Mouse (Mus musculus): Measurements from ENCODE around the gene Ltb.

Gene Ltb

GRCm38 (mm10) chr17:35193881-35194843, at the start of gene Ltb:
Ltb (plus strand) TSS chr17:35194439.
- peak; percentile 81 to 84 for DNase-seq

- no peak for DNase-seq
Observed at GRCm38 (mm10) chr17:35146139-35146538, 48.1 kb upstream of the Ltb start.

DNA sequence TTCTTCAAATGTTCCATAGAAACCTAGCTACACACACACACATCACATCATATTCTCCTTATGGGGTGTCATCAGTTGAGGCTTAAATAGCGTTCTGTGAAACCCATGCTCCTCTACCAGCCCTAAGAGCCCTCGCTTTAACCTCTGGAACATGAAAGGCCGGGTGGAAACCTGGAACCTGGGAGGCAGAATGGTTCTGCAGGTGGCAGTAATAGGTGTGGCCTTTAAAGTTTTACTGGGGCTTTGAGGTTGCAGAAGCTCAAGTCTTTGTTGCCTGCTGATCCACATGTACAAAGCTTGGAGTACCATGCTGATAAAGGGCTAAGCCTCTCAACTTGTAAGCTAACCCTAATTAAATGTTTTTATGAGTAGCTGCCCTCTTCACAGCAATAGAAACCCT, 46.9 kb upstream of the Ltb start:
- no peak for DNase-seq

DNA sequence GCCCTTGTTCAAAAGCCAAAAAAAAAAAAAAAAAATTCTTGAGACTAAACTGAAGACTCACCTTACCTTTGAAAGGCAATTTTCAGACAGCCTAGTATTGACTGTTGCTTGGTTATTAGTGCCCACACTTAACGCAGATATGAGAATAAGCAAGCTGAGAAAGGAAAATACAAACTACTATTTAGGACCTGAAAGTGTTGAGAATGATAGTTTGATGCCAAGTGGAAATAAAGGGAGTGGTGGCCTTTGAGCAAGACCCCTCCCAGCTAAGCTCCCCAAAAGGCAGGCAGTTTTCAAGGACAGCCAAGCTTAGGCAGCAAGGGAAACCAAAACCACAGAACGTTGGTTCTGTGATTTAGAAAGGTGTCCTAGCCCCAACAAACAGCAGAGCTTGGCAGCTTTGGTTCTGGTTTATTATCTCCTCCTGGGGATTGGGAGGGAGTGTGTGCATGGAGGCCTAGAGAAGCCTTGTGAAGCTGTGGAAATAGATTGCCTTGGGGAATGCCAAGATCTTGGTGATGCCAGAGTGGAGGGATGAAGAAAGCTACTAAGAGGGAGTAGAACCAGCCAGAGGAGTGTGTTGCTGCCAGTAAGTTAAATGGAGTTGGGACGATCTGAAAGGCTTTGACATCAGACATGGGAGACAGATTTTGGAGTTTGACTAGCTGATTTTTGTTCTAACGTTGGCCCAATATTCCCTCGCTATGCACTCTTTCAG, 46.2 kb upstream of the Ltb start:
- DNase-seq: no peak

- no peak for DNase-seq
Observed at GRCm38 (mm10) chr17:35152121-35152520, 42.1 kb upstream of the Ltb start.

- no peak for DNase-seq
Observed at GRCm38 (mm10) chr17:35153077-35153476, 41.2 kb upstream of the Ltb start.

- DNase-seq: no peak
Observed at GRCm38 (mm10) chr17:35153931-35154330, 40.3 kb upstream of the Ltb start.

- DNase-seq: no peak
Observed at GRCm38 (mm10) chr17:35154616-35155015, 39.6 kb upstream of the Ltb start.

- DNase-seq: no peak
Observed at GRCm38 (mm10) chr17:35155451-35155850, 38.8 kb upstream of the Ltb start.

GRCm38 (mm10) chr17:35156461-35157200, 37.6 kb upstream of the Ltb start:
- DNase-seq: no peak

DNA sequence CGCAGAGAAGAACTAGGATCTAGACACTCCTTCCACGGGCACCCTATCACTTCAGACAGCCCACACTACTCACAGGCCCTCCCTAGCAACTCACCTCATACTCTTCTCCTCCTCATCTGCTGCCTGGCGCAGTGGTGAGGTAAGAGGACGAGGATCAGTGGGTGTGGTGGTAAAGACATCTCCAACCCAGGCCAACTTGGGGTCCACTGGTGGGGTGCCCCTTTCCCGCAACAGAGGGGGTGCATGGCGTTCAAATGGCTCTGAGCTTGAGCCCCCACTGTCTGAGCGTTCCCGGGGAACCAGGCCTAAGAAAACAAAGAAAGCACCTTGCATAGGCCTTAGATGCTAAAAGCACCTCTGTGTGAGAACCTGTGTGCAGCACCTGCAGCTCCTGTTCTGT, 37.0 kb upstream of the Ltb start:
- no peak for DNase-seq

DNA sequence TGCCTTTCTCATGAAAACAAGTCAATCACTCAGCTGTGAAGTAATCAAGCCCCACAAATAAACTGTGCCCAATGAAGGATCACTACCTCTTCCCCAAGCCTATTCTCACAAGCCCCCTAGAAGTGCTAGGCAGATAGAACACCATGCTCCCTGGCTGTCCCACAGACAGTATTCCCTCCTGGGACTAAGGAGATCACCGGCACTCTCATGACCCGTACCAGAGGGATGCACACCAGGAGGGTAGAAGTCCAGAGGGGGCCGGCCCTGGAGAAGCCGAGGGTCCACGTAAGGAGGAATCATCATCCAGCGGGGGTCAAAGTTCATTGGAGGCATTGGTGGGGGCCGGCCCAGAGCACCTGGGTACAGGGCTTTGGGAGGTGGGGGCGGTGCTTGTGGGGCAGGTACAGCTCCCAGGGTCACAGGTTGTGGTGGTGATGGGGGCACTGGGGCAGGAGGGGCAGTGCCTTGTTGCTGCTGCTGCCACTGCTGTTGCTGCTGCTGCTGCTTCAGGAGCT, 36.5 kb upstream of the Ltb start:
- no peak for DNase-seq

GRCm38 (mm10) chr17:35158850-35159593, 35.2 kb upstream of the Ltb start:
- no peak for DNase-seq

DNA sequence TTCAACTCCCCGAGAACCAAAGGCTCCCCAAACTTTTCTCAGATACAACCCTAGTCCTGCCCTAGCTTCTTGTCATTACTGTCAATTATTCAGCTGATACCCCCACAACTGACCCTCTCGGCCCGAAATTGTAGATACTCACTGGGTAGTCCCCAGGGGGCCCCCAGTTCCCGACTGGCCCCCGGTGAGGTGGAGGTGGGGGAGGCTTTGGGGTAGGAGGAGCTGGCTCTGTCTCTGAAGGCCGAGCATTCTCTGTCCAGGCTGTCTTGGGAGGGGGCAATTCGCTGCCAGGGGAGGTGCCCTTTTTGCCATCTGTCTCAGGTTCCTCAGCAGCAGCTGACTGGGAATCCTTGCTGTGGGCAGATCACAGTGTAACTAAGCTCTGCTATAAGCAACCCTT, 34.6 kb upstream of the Ltb start:
- DNase-seq: no peak

DNA sequence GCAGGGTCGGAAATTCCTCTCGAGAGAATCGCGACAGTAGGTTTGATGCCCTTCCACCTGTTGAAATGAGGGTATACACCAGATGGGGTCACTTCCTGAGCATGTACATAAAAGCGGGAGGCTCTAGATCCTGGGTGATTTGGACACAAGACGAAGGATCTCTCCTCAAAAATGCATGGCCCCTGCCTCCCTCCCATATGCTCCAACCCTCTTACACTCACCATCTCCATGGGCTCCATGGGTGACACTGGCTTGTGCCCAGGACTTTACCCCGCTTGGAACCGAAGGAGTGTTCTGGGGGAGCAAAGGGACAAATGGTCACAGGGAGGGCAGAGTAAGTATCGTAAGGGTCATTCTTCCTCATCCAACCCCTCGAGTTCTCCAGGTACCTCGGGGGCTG, 32.8 kb upstream of the Ltb start:
- no peak for DNase-seq

GRCm38 (mm10) chr17:35162121-35162520, 32.1 kb upstream of the Ltb start:
- no peak for DNase-seq

DNA sequence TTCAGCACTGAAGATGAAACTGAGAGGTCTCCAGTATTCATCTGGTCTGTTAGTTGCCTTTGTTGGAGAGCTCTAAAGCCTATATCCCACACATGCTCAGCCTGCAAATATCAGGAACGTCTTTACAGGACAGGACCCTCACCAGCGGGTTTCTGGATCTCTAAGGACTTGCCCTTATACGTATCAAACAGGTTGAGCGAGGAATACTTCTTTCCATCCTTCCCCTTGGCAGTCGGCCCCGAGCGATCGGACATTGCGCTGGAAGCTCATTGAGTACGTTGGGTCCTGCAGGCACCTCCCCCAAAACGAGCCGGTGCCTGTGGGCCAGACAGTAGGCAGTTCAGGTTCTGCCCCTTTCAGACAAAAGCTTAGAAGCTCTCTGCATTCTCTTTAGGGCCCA, 31.5 kb upstream of the Ltb start:
- no peak for DNase-seq

GRCm38 (mm10) chr17:35163326-35164081, 30.7 kb upstream of the Ltb start:
- no peak for DNase-seq

GRCm38 (mm10) chr17:35164218-35164567, 30.0 kb upstream of the Ltb start:
- no peak for DNase-seq

GRCm38 (mm10) chr17:35164568-35165450, 29.4 kb upstream of the Ltb start, which contains the start of gene Prrc2a:
Prrc2a (minus strand) TSS chr17:35164897.
- peak; percentile 97 for DNase-seq

All from B cell, adult 2 months (primary cell).